ENCODE assay signal across 8 mouse cellular contexts in genomic region chr7:81829379-81829894, GRCm38 (mm10). TPM values are rescaled to one million over a fixed set of nuclear protein-coding genes. Genes with fewer than 3 reads are reported as not detected.
DNase-seq lines count a peak whose midpoint lies in the region; ATAC-seq and TF ChIP-seq lines count a peak whose summit lies in the region.

Gene Btbd1, minus strand, starts transcription at chr7:81829431.

- no peak for TF ChIP-seq CTCF in C2C12 (IDR thresholded peaks at IDR 0.05; ENCODE audit: control insufficient read depth, insufficient read depth, insufficient read length)
- no peak for TF ChIP-seq CTCF in bone marrow macrophage, adult 2 months (IDR thresholded peaks at IDR 0.05; ENCODE audit: low read depth, low read length)
- TF ChIP-seq CTCF in liver, embryonic 14.5 days (IDR thresholded peaks at IDR 0.05; ENCODE audit: low read depth) = no peak

- peaks cover 37% of the 10 kb centered on the region for H3K79me3 ChIP-seq in C2C12 (ENCODE audit: low read depth)

- peaks cover 15% of the 10 kb centered on the region for H3K4me1 ChIP-seq in bone marrow macrophage, adult 2 months (ENCODE audit: control insufficient read depth, insufficient read depth, low read length)
- peaks cover 47% of the 10 kb centered on the region for H3K4me1 ChIP-seq in forebrain, embryonic 10.5 days
- H3K4me1 ChIP-seq in heart, embryonic 14.5 days (ENCODE audit: control insufficient read depth in 2 of 2, insufficient read depth in 2 of 2, low read length in 2 of 2) = peaks cover 8 to 38% of the 10 kb centered on the region in 2 experiments
- peaks cover 13 to 22% of the 10 kb centered on the region in 2 experiments for H3K4me1 ChIP-seq in liver, embryonic 14.5 days (replicated peaks; ENCODE audit: control insufficient read depth in 2 of 2, insufficient read depth in 2 of 2, low read length in 1 of 2)
- H3K4me1 ChIP-seq in stomach, embryonic 16.5 days (ENCODE audit: control insufficient read depth, insufficient read depth, low read length) = peaks cover 25% of the 10 kb centered on the region

- under 1% methylated on average over 58 of the region's 58 CpGs for WGBS in forebrain, embryonic 10.5 days
- under 1% methylated on average over 58 of the region's 58 CpGs for WGBS in heart, embryonic 14.5 days
- WGBS in liver, embryonic 14.5 days (ENCODE audit: insufficient replicate concordance) = under 1% methylated on average over 57 of the region's 58 CpGs
- under 1% methylated on average over 54 of the region's 58 CpGs for WGBS in stomach, embryonic 16.5 days

- H3K4me2 ChIP-seq in heart, embryonic 14.5 days (ENCODE audit: low read length) = peak within 1 kb of the TSS; percentile 94
- H3K4me2 ChIP-seq in liver, embryonic 14.5 days (ENCODE audit: low read depth) = peak within 1 kb of the TSS; percentile 94
- peak within 1 kb of the TSS; percentile 94 for H3K4me2 ChIP-seq in stomach, embryonic 16.5 days (ENCODE audit: low read depth, low read length)

- H3K9me3 ChIP-seq in forebrain, embryonic 10.5 days = no peaks in the 10 kb centered on the region
- H3K9me3 ChIP-seq in heart, embryonic 14.5 days (ENCODE audit: control insufficient read depth, low read length) = no peaks in the 10 kb centered on the region
- no peaks in the 10 kb centered on the region for H3K9me3 ChIP-seq in liver, embryonic 14.5 days (ENCODE audit: control insufficient read depth, low read length)
- H3K9me3 ChIP-seq in stomach, embryonic 16.5 days (replicated peaks; ENCODE audit: control insufficient read depth, low read length) = no peaks in the 10 kb centered on the region

- H3K27ac ChIP-seq in bone marrow macrophage, adult 2 months (ENCODE audit: insufficient read depth, low read depth, low read length) = peak within 1 kb of the TSS; percentile 87
- H3K27ac ChIP-seq in forebrain, embryonic 10.5 days = peak within 1 kb of the TSS; percentile 96
- peak within 1 kb of the TSS; percentile 97 to 98 for H3K27ac ChIP-seq in heart, embryonic 14.5 days (replicated peaks in 1 of 2; ENCODE audit: control insufficient read depth in 1 of 2, insufficient read depth in 1 of 2, low read depth in 2 of 2, low read length in 2 of 2)
- peak within 1 kb of the TSS; percentile 65 for H3K27ac ChIP-seq in liver, embryonic 14.5 days
- peak within 1 kb of the TSS; percentile 90 for H3K27ac ChIP-seq in stomach, embryonic 16.5 days (ENCODE audit: low read length)

- no peaks in the 10 kb centered on the region for H3K27me3 ChIP-seq in C2C12 (ENCODE audit: control insufficient read depth, insufficient read depth, insufficient read length)
- H3K27me3 ChIP-seq in forebrain, embryonic 10.5 days (ENCODE audit: poor library complexity, severe bottlenecking) = no peaks in the 10 kb centered on the region
- no peaks in the 10 kb centered on the region for H3K27me3 ChIP-seq in heart, embryonic 14.5 days (ENCODE audit: control insufficient read depth, insufficient read depth, low read length)
- H3K27me3 ChIP-seq in liver, embryonic 14.5 days (ENCODE audit: control insufficient read depth, insufficient read depth, low read length) = no peaks in the 10 kb centered on the region
- no peaks in the 10 kb centered on the region for H3K27me3 ChIP-seq in stomach, embryonic 16.5 days (ENCODE audit: control insufficient read depth, insufficient read depth, low read length)

- H3K9ac ChIP-seq in heart, embryonic 14.5 days (ENCODE audit: low read length) = peak within 1 kb of the TSS; percentile 95
- H3K9ac ChIP-seq in liver, embryonic 14.5 days (replicated peaks) = peak within 1 kb of the TSS; percentile 80
- peak within 1 kb of the TSS; percentile 85 for H3K9ac ChIP-seq in stomach, embryonic 16.5 days (ENCODE audit: low read length)

- no peaks in the 10 kb centered on the region for H3K36me3 ChIP-seq in C2C12 (ENCODE audit: control insufficient read depth, insufficient read depth)
- H3K36me3 ChIP-seq in forebrain, embryonic 10.5 days (replicated peaks) = 0 out of 2 replicates have a peak, but pooled peaks cover 2% of the 10 kb centered on the region
- no peaks in the 10 kb centered on the region for H3K36me3 ChIP-seq in heart, embryonic 14.5 days (ENCODE audit: control insufficient read depth, insufficient read depth, low read length)
- no peaks in the 10 kb centered on the region for H3K36me3 ChIP-seq in liver, embryonic 14.5 days (replicated peaks; ENCODE audit: control insufficient read depth, insufficient read depth, low read depth)
- H3K36me3 ChIP-seq in stomach, embryonic 16.5 days (ENCODE audit: control insufficient read depth, insufficient read depth, low read length) = no peaks in the 10 kb centered on the region

- peak within 1 kb of the TSS; percentile 56 for H3K4me3 ChIP-seq in C2C12 (ENCODE audit: insufficient read depth, poor library complexity, severe bottlenecking)
- peak within 1 kb of the TSS; percentile 91 for H3K4me3 ChIP-seq in bone marrow macrophage, adult 2 months (ENCODE audit: insufficient read depth, low read length)
- H3K4me3 ChIP-seq in forebrain, embryonic 10.5 days = peak within 1 kb of the TSS; percentile 88
- H3K4me3 ChIP-seq in heart, embryonic 14.5 days (ENCODE audit: control insufficient read depth in 1 of 2, insufficient read depth in 1 of 2, low read depth in 1 of 2, low read length in 2 of 2) = peak within 1 kb of the TSS; percentile 80 to 85
- H3K4me3 ChIP-seq in liver, embryonic 14.5 days (ENCODE audit: insufficient read depth in 1 of 2, low read depth in 2 of 2, low read length in 2 of 2) = peak within 1 kb of the TSS; percentile 75 to 90
- peak within 1 kb of the TSS; percentile 71 for H3K4me3 ChIP-seq in stomach, embryonic 16.5 days (replicated peaks; ENCODE audit: low read length)

- H3K79me2 ChIP-seq in C2C12 (ENCODE audit: control insufficient read depth, insufficient read depth) = peaks cover 46% of the 10 kb centered on the region

- no peak for TF ChIP-seq EP300 in liver, embryonic 14.5 days (IDR thresholded peaks at IDR 0.05; ENCODE audit: low read depth)

- peak within 1 kb of the TSS; percentile 100 for H3ac ChIP-seq in C2C12 (ENCODE audit: control insufficient read depth, insufficient read length, low read depth)

- peak; percentile 89 for ATAC-seq in heart, embryonic 14.5 days (ENCODE audit: insufficient number of reproducible peaks, insufficient read depth, low FRiP score, low read depth)
- peak; percentile 89 for ATAC-seq in liver, embryonic 14.5 days (ENCODE audit: insufficient read depth)
- peak; percentile 93 for ATAC-seq in stomach, embryonic 16.5 days (ENCODE audit: insufficient read depth, low FRiP score)

- no peak for TF ChIP-seq POLR2A in bone marrow macrophage, adult 2 months (IDR thresholded peaks at IDR 0.05; ENCODE audit: borderline replicate concordance, low read depth, low read length)

- peak; percentile 75 for DNase-seq in forebrain, embryonic 10.5 days (ENCODE audit: extremely low spot score, low spot score)
- peak; percentile 94 for DNase-seq in kidney, postnatal 14 days
- DNase-seq in liver, embryonic 14.5 days (ENCODE audit: low read depth in 3 of 3, low spot score in 3 of 3) = peak; percentile 64 to 68 (median 65)
- DNase-seq in neural tube, embryonic 10.5 days (ENCODE audit: extremely low spot score, low spot score) = peak; percentile 85

TF ChIP-seq in C2C12, 6 proteins besides CTCF, POLR2A, EP300 and RAD21:
- TF ChIP-seq FOSL1 (IDR thresholded peaks at IDR 0.05; ENCODE audit: insufficient read depth, low read length, poor library complexity, severe bottlenecking) (no peak), MYOD1 (IDR thresholded peaks at IDR 0.05; ENCODE audit: control insufficient read depth, insufficient read length, low read depth) (no peak), MAX (IDR thresholded peaks at IDR 0.05) (peak; percentile 11), USF1 (IDR thresholded peaks at IDR 0.05; ENCODE audit: low read depth) (no peak), MYOG (IDR thresholded peaks at IDR 0.05; ENCODE audit: control insufficient read depth, extremely low read depth, insufficient read length) (no peak)

RNA-seq across cellular contexts. Expression of gene Btbd1, which starts in this region (rescaled TPM):
- 35.6 TPM for polyA plus RNA-seq in C2C12 (2012; fragmentation: generic; extraction: Trizol)
- 101 and 104 TPM in 2 replicates for polyA plus RNA-seq in bone marrow macrophage, adult 2 months (2012; ENCODE audit: insufficient read depth, insufficient read length, missing spikeins)
- 56.6 and 60.7 TPM in 2 replicates for polyA plus RNA-seq in forebrain, embryonic 10.5 days (2016; fragmentation: Nextera tagmentation; extraction: Ambion mirVana)
- polyA plus RNA-seq in heart, embryonic 14.5 days (2014; fragmentation: Nextera tagmentation; extraction: Ambion mirVana) = 126 and 130 TPM in 2 replicates
- polyA plus RNA-seq in liver, embryonic 14.5 days (2012; rRNA removed) = 8.8 and 15.3 TPM in 2 replicates
- 29.1 and 29.8 TPM in 2 replicates for polyA plus RNA-seq in liver, embryonic 14.5 days (2014; fragmentation: Nextera tagmentation; extraction: Ambion mirVana)
- polyA plus RNA-seq in stomach, embryonic 16.5 days (2015; fragmentation: Nextera tagmentation; extraction: Ambion mirVana) = 33.6 and 41.2 TPM in 2 replicates

Comparison
In these comparisons a context has a peak if more than half of its experiments do, and no peak if none do; other contexts are left out.
1. Peak in every context shown above with its lines: DNase-seq, ATAC-seq, H3K4me3 ChIP-seq and H3K27ac ChIP-seq.